Mouse (Mus musculus) liver, embryonic 15.5 days (tissue): ENCODE measurements around the gene Gabbr2. TPM values are rescaled to one million over a fixed set of nuclear protein-coding genes. Genes with fewer than 3 reads are reported as not detected.

Source experiments
- ATAC-seq: fragments of 200-750 bp; cut with Nextera tagmentation; 2 replicates; pipeline ENCODE4 v1.8.0; 2017; ENCODE audit warnings: moderate number of reproducible peaks, mild to moderate bottlenecking, moderate library complexity; ENCODE audit not compliant: insufficient read depth
- H3K27ac ChIP-seq: fragments of 300-500 bp; sonication (generic); replicated peaks from 2 replicates; pipeline ENCODE4 v1.5.1; 2015; ENCODE audit warnings: mild to moderate bottlenecking, inconsistent platforms
- H3K27me3 ChIP-seq: fragments of 300-500 bp; sonication (generic); 2 replicates; pipeline ENCODE4 v1.6.1; 2015; ENCODE audit warnings: mild to moderate bottlenecking, inconsistent platforms
- H3K36me3 ChIP-seq: fragments of 300-500 bp; sonication (generic); replicated peaks from 2 replicates; pipeline ENCODE4 v1.6.1; 2015; ENCODE audit warnings: moderate library complexity, mild to moderate bottlenecking, inconsistent platforms
- H3K4me1 ChIP-seq: fragments of 300-500 bp; sonication (generic); replicated peaks from 2 replicates; pipeline ENCODE4 v1.6.1; 2015; ENCODE audit warnings: inconsistent platforms
- H3K4me2 ChIP-seq: fragments of 300-500 bp; sonication (generic); 2 replicates; pipeline ENCODE4 v1.6.1; 2015; ENCODE audit warnings: moderate library complexity, mild to moderate bottlenecking, inconsistent platforms
- H3K4me3 ChIP-seq: fragments of 300-500 bp; sonication (generic); replicated peaks from 2 replicates; pipeline ENCODE4 v1.5.1; 2015; ENCODE audit warnings: mild to moderate bottlenecking, inconsistent platforms
- H3K9ac ChIP-seq: fragments of 300-500 bp; sonication (generic); 2 replicates; pipeline ENCODE4 v1.6.1; 2015; ENCODE audit warnings: moderate library complexity, mild to moderate bottlenecking, inconsistent platforms
- H3K9me3 ChIP-seq: fragments of 300-500 bp; sonication (generic); replicated peaks from 2 replicates; pipeline ENCODE4 v1.6.1; 2016; ENCODE audit warnings: inconsistent platforms
- WGBS: fragments of 180-500 bp; shearing (Covaris S2); methylation state at CpG from one replicate; pipeline ENCODE4 v1.1.7; 2015; ENCODE audit warnings: mixed read lengths; ENCODE audit not compliant: insufficient replicate concordance; 5-methylcytosine and 5-hydroxymethylcytosine counted together
- polyA plus RNA-seq: library from polyadenylated mRNA; unstranded; fragments of >200 nt; fragmentation: Nextera tagmentation; extraction: Ambion mirVana; gene quantifications from 2 replicates; pipeline ENCODE4 v1.2.1, GENCODE M21; 2015

Gabbr2 gene
- polyA plus RNA-seq, 1 experiment from 2014 or later: 0.02 TPM

GRCm38 (mm10) chr4:46915934-46916333 lies 75.7 kb downstream of the Gabbr2 start:
- H3K27me3 ChIP-seq: peaks cover 8% of the 10 kb centered on the region; the same call in 1 of the 2 replicates
- no peak overlapping the region for H3K9ac ChIP-seq
- H3K9me3 ChIP-seq: no peaks in the 10 kb centered on the region
- no peak overlapping the region for H3K4me2 ChIP-seq
- no peaks in the 10 kb centered on the region for H3K36me3 ChIP-seq
- WGBS: 73% methylated on average over 12 of the region's 12 CpGs
- peaks cover 13% of the 10 kb centered on the region for H3K4me1 ChIP-seq
- H3K27ac ChIP-seq: no peak overlapping the region
- H3K4me3 ChIP-seq: no peak overlapping the region
- ATAC-seq: no peak

- no peaks in the 10 kb centered on the region for H3K36me3 ChIP-seq
- 82% methylated on average over 14 of the region's 14 CpGs for WGBS
- H3K4me2 ChIP-seq: no peak overlapping the region
- H3K9ac ChIP-seq: no peak overlapping the region
- H3K4me1 ChIP-seq: peaks cover 13% of the 10 kb centered on the region
- 0 out of 2 replicates have a peak, but pooled peaks cover 8% of the 10 kb centered on the region for H3K27me3 ChIP-seq
- ATAC-seq: no peak
- no peak overlapping the region for H3K4me3 ChIP-seq
- no peak overlapping the region for H3K27ac ChIP-seq
- H3K9me3 ChIP-seq: no peaks in the 10 kb centered on the region
These were observed 76.2 kb downstream of the Gabbr2 start for GRCm38 (mm10) chr4:46915476-46915875.

- no peak overlapping the region for H3K9ac ChIP-seq
- no peak overlapping the region for H3K4me3 ChIP-seq
- H3K36me3 ChIP-seq: no peaks in the 10 kb centered on the region
- peaks cover 13% of the 10 kb centered on the region for H3K4me1 ChIP-seq
- no peak overlapping the region for H3K4me2 ChIP-seq
- no peak overlapping the region for H3K27ac ChIP-seq
- no peaks in the 10 kb centered on the region for H3K9me3 ChIP-seq
- no peak for ATAC-seq
- WGBS: 46% methylated on average over 6 of the region's 6 CpGs
- 0 out of 2 replicates have a peak, but pooled peaks cover 8% of the 10 kb centered on the region for H3K27me3 ChIP-seq
These were observed 77.1 kb downstream of the Gabbr2 start for GRCm38 (mm10) chr4:46914606-46915005.

- H3K27ac ChIP-seq: no peak overlapping the region; the same call in 1 of the 2 replicates
- WGBS: 31% methylated on average over 3 of the region's 3 CpGs
- H3K36me3 ChIP-seq: no peaks in the 10 kb centered on the region
- H3K4me3 ChIP-seq: no peak overlapping the region
- H3K4me2 ChIP-seq: 0 out of 2 replicates have a peak overlapping the region, but pooled peaks have one; percentile 10
- H3K9ac ChIP-seq: peak overlapping the region; percentile 11; the same call in 1 of the 2 replicates
- peaks cover 54% of the 10 kb centered on the region for H3K4me1 ChIP-seq
- H3K27me3 ChIP-seq: no peaks in the 10 kb centered on the region; the same call in 1 of the 2 replicates
- ATAC-seq: peak; percentile 53; the same call in 1 of the 2 replicates
- no peaks in the 10 kb centered on the region for H3K9me3 ChIP-seq
These were observed 85.5 kb downstream of the Gabbr2 start for GRCm38 (mm10) chr4:46906036-46906691.

- 23% methylated on average over 3 of the region's 3 CpGs for WGBS
- peak overlapping the region; percentile 66; the same call in 1 of the 2 replicates for H3K27ac ChIP-seq
These were observed 86.5 kb downstream of the Gabbr2 start for GRCm38 (mm10) chr4:46905152-46905551.

GRCm38 (mm10) chr4:46904129-46904528 lies 87.5 kb downstream of the Gabbr2 start:
- no peaks in the 10 kb centered on the region for H3K9me3 ChIP-seq
- WGBS: 15% methylated on average over 12 of the region's 12 CpGs
- H3K4me1 ChIP-seq: peaks cover 60% of the 10 kb centered on the region
- peak overlapping the region; percentile 45 for H3K4me2 ChIP-seq
- H3K27ac ChIP-seq: peak overlapping the region; percentile 66
- ATAC-seq: peak; percentile 87
- H3K4me3 ChIP-seq: 0 out of 2 replicates have a peak overlapping the region, but pooled peaks have one; percentile 6
- H3K27me3 ChIP-seq: peaks cover 3% of the 10 kb centered on the region; the same call in 1 of the 2 replicates
- H3K9ac ChIP-seq: no peak overlapping the region; the same call in 1 of the 2 replicates
- H3K36me3 ChIP-seq: no peaks in the 10 kb centered on the region

More at GRCm38 (mm10) chr4:46905152-46905551, 86.5 kb downstream of the Gabbr2 start:
- Histone ChIP-seq H3K4me2 (no peak overlapping the region), H3K36me3 (no peaks in the 10 kb centered on the region), H3K9me3 (no peaks in the 10 kb centered on the region), H3K9ac (no peak overlapping the region), H3K4me1 (peaks cover 55% of the 10 kb centered on the region), H3K4me3 (no peak overlapping the region), H3K27me3 (no peaks in the 10 kb centered on the region; the same call in 1 of the 2 replicates)
- ATAC-seq: no peak

GRCm38 (mm10) chr4:46898546-46898945 lies 93.1 kb downstream of the Gabbr2 start:
- WGBS: 70% methylated on average over 4 of the region's 4 CpGs
- H3K36me3 ChIP-seq: no peaks in the 10 kb centered on the region
- no peak overlapping the region for H3K9ac ChIP-seq
- no peak for ATAC-seq
- H3K27ac ChIP-seq: no peak overlapping the region
- H3K4me3 ChIP-seq: no peak overlapping the region
- no peaks in the 10 kb centered on the region for H3K9me3 ChIP-seq
- peaks cover 26% of the 10 kb centered on the region; the same call in 1 of the 2 replicates for H3K27me3 ChIP-seq
- peaks cover 23% of the 10 kb centered on the region for H3K4me1 ChIP-seq
- H3K4me2 ChIP-seq: no peak overlapping the region

- H3K9ac ChIP-seq: no peak overlapping the region
- no peak overlapping the region for H3K27ac ChIP-seq
- 75% methylated on average over 18 of the region's 18 CpGs for WGBS
- no peak overlapping the region for H3K4me3 ChIP-seq
- H3K36me3 ChIP-seq: no peaks in the 10 kb centered on the region
- H3K9me3 ChIP-seq: no peaks in the 10 kb centered on the region
- peaks cover 16% of the 10 kb centered on the region for H3K4me1 ChIP-seq
- no peak overlapping the region for H3K4me2 ChIP-seq
- peaks cover 26% of the 10 kb centered on the region; the same call in 1 of the 2 replicates for H3K27me3 ChIP-seq
- ATAC-seq: no peak
These were observed 93.9 kb downstream of the Gabbr2 start for GRCm38 (mm10) chr4:46897634-46898399.

GRCm38 (mm10) chr4:46894144-46894543 lies 97.5 kb downstream of the Gabbr2 start:
- WGBS: 64% methylated on average over 9 of the region's 9 CpGs
- Histone ChIP-seq H3K4me2 (no peak overlapping the region), H3K9ac (no peak overlapping the region), H3K4me1 (no peaks in the 10 kb centered on the region), H3K27ac (no peak overlapping the region), H3K9me3 (no peaks in the 10 kb centered on the region), H3K4me3 (no peak overlapping the region), H3K27me3 (peaks cover 27% of the 10 kb centered on the region), H3K36me3 (no peaks in the 10 kb centered on the region)
- no peak for ATAC-seq

GRCm38 (mm10) chr4:46889175-46889574 lies 102.5 kb downstream of the Gabbr2 start:
- H3K27me3 ChIP-seq: peaks cover 32% of the 10 kb centered on the region
- no peak overlapping the region for H3K4me3 ChIP-seq
- 57% methylated on average over 10 of the region's 10 CpGs for WGBS
- H3K4me2 ChIP-seq: no peak overlapping the region
- ATAC-seq: no peak
- no peaks in the 10 kb centered on the region for H3K4me1 ChIP-seq
- no peak overlapping the region for H3K27ac ChIP-seq
- H3K9me3 ChIP-seq: no peaks in the 10 kb centered on the region
- H3K36me3 ChIP-seq: no peaks in the 10 kb centered on the region
- H3K9ac ChIP-seq: no peak overlapping the region
